Mouse (Mus musculus) limb, embryonic 14.5 days (tissue): ENCODE results near the gene Coch. TPM values are rescaled to one million over a fixed set of nuclear protein-coding genes. Genes with fewer than 3 reads are reported as not detected.
"Not testable (repeated sequence)": the region's sequence is repeated elsewhere in the genome, so short reads cannot be mapped to it uniquely, and the experiment has no call there.

Experiments
- ATAC-seq: fragments of 200-750 bp; cut with Nextera tagmentation; 2 replicates; pipeline ENCODE4 v1.8.0; 2017; ENCODE audit warnings: low read depth, moderate number of reproducible peaks, moderate TSS enrichment; ENCODE audit not compliant: low FRiP score
- DNase-seq: peaks from one replicate; pipeline ENCODE4 v3.0.0-alpha.2; 2015; ENCODE audit warnings: low spot score
- H3K27ac ChIP-seq: fragments of 300-500 bp; sonication (generic); replicated peaks from 2 replicates; pipeline ENCODE4 v1.5.1; 2014; ENCODE audit warnings: low read depth, mild to moderate bottlenecking, low read length, moderate library complexity, mixed read lengths
- H3K27me3 ChIP-seq: fragments of 300-500 bp; sonication (generic); 2 replicates; pipeline ENCODE4 v1.6.1; 2014; ENCODE audit warnings: low read length, mixed read lengths; ENCODE audit not compliant: control insufficient read depth, insufficient read depth
- H3K36me3 ChIP-seq: fragments of 300-500 bp; sonication (generic); 2 replicates; pipeline ENCODE4 v1.6.1; 2014; ENCODE audit warnings: mild to moderate bottlenecking, low read length, moderate library complexity, mixed read lengths; ENCODE audit not compliant: control insufficient read depth, insufficient read depth
- H3K4me1 ChIP-seq: fragments of 300-500 bp; sonication (generic); 2 replicates; pipeline ENCODE4 v1.6.1; 2014; ENCODE audit warnings: antibody characterized with exemption, low read length, mixed read lengths; ENCODE audit not compliant: control insufficient read depth, insufficient read depth
- H3K4me2 ChIP-seq: fragments of 300-500 bp; sonication (generic); replicated peaks from 2 replicates; pipeline ENCODE4 v1.6.1; 2014; ENCODE audit warnings: low read depth, mild to moderate bottlenecking, low read length, moderate library complexity; ENCODE audit not compliant: severe bottlenecking
- H3K4me3 ChIP-seq: fragments of 300-500 bp; sonication (generic); replicated peaks from 2 replicates; pipeline ENCODE4 v1.5.1; 2014; ENCODE audit warnings: low read length
- H3K9ac ChIP-seq: fragments of 300-500 bp; sonication (generic); 2 replicates; pipeline ENCODE4 v1.6.1; 2014; ENCODE audit warnings: mild to moderate bottlenecking, low read depth, low read length, moderate library complexity; ENCODE audit not compliant: severe bottlenecking
- H3K9me3 ChIP-seq: fragments of 300-500 bp; sonication (generic); 2 replicates; pipeline ENCODE4 v1.6.1; 2016; ENCODE audit warnings: low read length; ENCODE audit not compliant: control insufficient read depth
- POLR2A ChIP-seq: fragments of 200-500 bp; IDR thresholded peaks from 2 replicates; pipeline ENCODE4 v1.8.0; 2012; ENCODE audit warnings: inconsistent platforms, mild to moderate bottlenecking, moderate library complexity, borderline replicate concordance; ENCODE audit not compliant: insufficient read depth, insufficient read length; ENCODE audit errors: extremely low read depth
- WGBS: fragments of 180-500 bp; shearing (Covaris S2); extraction: QIAGEN DNeasy Blood & Tissue Kit; methylation state at CpG from one replicate; pipeline ENCODE4 v1.1.7; 2014; 5-methylcytosine and 5-hydroxymethylcytosine counted together
- polyA plus RNA-seq, 2 experiments: library from polyadenylated mRNA; depleted of rRNA in 1 of 2; stranded (reverse) in 1 of 2; unstranded in 1 of 2; fragments of >200 nt; fragmentation: Nextera tagmentation in 1 of 2; extraction: Ambion mirVana in 1 of 2; gene quantifications; 2 replicates each; pipeline versions ENCODE4 v1.2.1 to v1.2.3; 2012 to 2014

Coch gene
- polyA plus RNA-seq, 2 experiments, result 6.0 to 7.6 TPM

- 90% methylated on average over 8 of the region's 8 CpGs for WGBS
- TF ChIP-seq POLR2A, result no peak
- ATAC-seq (no peak), DNase-seq (no peak)
- Histone ChIP-seq H3K4me3 (no peak overlapping the region), H3K36me3 (no peaks in the 10 kb centered on the region), H3K4me1 (no peaks in the 10 kb centered on the region), H3K27ac (no peak overlapping the region), H3K27me3 (no peaks in the 10 kb centered on the region), H3K4me2 (no peak overlapping the region), H3K9ac (no peak overlapping the region), H3K9me3 (no peaks in the 10 kb centered on the region)
Measured at GRCm38 (mm10) chr12:51569472-51569871, 23.7 kb upstream of the Coch start.

- H3K36me3 ChIP-seq, result no peaks in the 10 kb centered on the region
- H3K9ac ChIP-seq, result no peak overlapping the region
- H3K4me3 ChIP-seq, result no peak overlapping the region
- H3K4me2 ChIP-seq, result no peak overlapping the region
- no peaks in the 10 kb centered on the region for H3K9me3 ChIP-seq
- no peaks in the 10 kb centered on the region for H3K27me3 ChIP-seq
- TF ChIP-seq POLR2A, result no peak
- H3K4me1 ChIP-seq, result no peaks in the 10 kb centered on the region
- WGBS, result 69% methylated on average over 7 of the region's 7 CpGs
- H3K27ac ChIP-seq, result no peak overlapping the region
- DNase-seq (no peak), ATAC-seq (no peak)
Measured at GRCm38 (mm10) chr12:51569944-51570343, 23.2 kb upstream of the Coch start.

- DNase-seq (no peak), ATAC-seq (no peak)
- no peak overlapping the region for H3K4me2 ChIP-seq
- no peaks in the 10 kb centered on the region for H3K4me1 ChIP-seq
- H3K27me3 ChIP-seq, result no peaks in the 10 kb centered on the region
- H3K36me3 ChIP-seq, result no peaks in the 10 kb centered on the region
- no peak overlapping the region for H3K9ac ChIP-seq
- TF ChIP-seq POLR2A, result no peak
- no peak overlapping the region for H3K27ac ChIP-seq
- WGBS, result 81% methylated on average over 4 of the region's 4 CpGs
- H3K9me3 ChIP-seq, result no peaks in the 10 kb centered on the region
- no peak overlapping the region for H3K4me3 ChIP-seq
Measured at GRCm38 (mm10) chr12:51572651-51573050, 20.5 kb upstream of the Coch start.

- WGBS, result 74% methylated on average over 2 of the region's 2 CpGs
Measured at GRCm38 (mm10) chr12:51577816-51578215, 15.3 kb upstream of the Coch start.

GRCm38 (mm10) chr12:51589263-51589662, 3.9 kb upstream of the Coch start:
- 81% methylated on average over 5 of the region's 5 CpGs for WGBS
- ATAC-seq, result no peak
- no peak for DNase-seq
- Histone ChIP-seq H3K4me1 (peaks cover 6% of the 10 kb centered on the region; the same call in 1 of the 2 replicates), H3K27ac (no peak overlapping the region), H3K9me3 (no peaks in the 10 kb centered on the region), H3K4me3 (no peak overlapping the region), H3K36me3 (no peaks in the 10 kb centered on the region), H3K9ac (no peak overlapping the region), H3K27me3 (peaks cover 21% of the 10 kb centered on the region), H3K4me2 (no peak overlapping the region)
- no peak for TF ChIP-seq POLR2A

More at GRCm38 (mm10) chr12:51577816-51578215, 15.3 kb upstream of the Coch start:
- not testable (repeated sequence) for H3K9me3 ChIP-seq, H3K4me1 ChIP-seq, H3K36me3 ChIP-seq, ATAC-seq, H3K4me2 ChIP-seq, H3K27me3 ChIP-seq, H3K27ac ChIP-seq, DNase-seq, H3K4me3 ChIP-seq, H3K9ac ChIP-seq

GRCm38 (mm10) chr12:51591921-51592320, 1.2 kb upstream of the Coch start:
- no peak overlapping the region for H3K27ac ChIP-seq
- no peak overlapping the region for H3K4me3 ChIP-seq
- peaks cover 6% of the 10 kb centered on the region; the same call in 1 of the 2 replicates for H3K4me1 ChIP-seq
- ATAC-seq (no peak), DNase-seq (no peak)
- H3K27me3 ChIP-seq, result peaks cover 39% of the 10 kb centered on the region
- 73% methylated on average over 8 of the region's 8 CpGs for WGBS
- no peaks in the 10 kb centered on the region for H3K36me3 ChIP-seq
- H3K9me3 ChIP-seq, result no peaks in the 10 kb centered on the region
- no peak for TF ChIP-seq POLR2A
- no peak overlapping the region for H3K9ac ChIP-seq
- no peak overlapping the region for H3K4me2 ChIP-seq
